Mouse (Mus musculus) G1E (cell line): ENCODE results near the gene Atp5k.

ENCODE experiments used
- CTCF ChIP-seq: IDR thresholded peaks from 2 replicates; pipeline ENCODE4 v1.5.1; 2012; ENCODE audit warnings: low read depth, low read length, inconsistent platforms, mixed read lengths
- GATA1 ChIP-seq: IDR thresholded peaks from 2 replicates; pipeline ENCODE4 v1.6.1; 2012; ENCODE audit warnings: borderline replicate concordance, low read length, inconsistent platforms, mixed read lengths
- GATA2 ChIP-seq: IDR thresholded peaks from 2 replicates; pipeline ENCODE4 v1.6.1; 2012; ENCODE audit warnings: low read depth, low read length, inconsistent platforms, borderline replicate concordance
- TAL1 ChIP-seq: conservative IDR thresholded peaks from 2 replicates; pipeline ENCODE4 v1.6.1; 2012; ENCODE audit warnings: low read depth, low read length, inconsistent platforms, mixed read lengths

- TF ChIP-seq CTCF (no peak), GATA1 (no peak), TAL1 (no peak), GATA2 (no peak)
Observed at GRCm38 (mm10) chr5:108465131-108465891, 31.1 kb upstream of the Atp5k start.
